Mouse (Mus musculus) adrenal gland, postnatal 25 days (tissue): Measurements from ENCODE around the gene Olfr193. TPM values are rescaled to one million over a fixed set of nuclear protein-coding genes. Genes with fewer than 3 reads are reported as not detected.
"Not testable (repeated sequence)": the region's sequence is repeated elsewhere in the genome, so short reads cannot be mapped to it uniquely, and the experiment has no call there.

Experiments used
- DNase-seq: peaks from one replicate; pipeline ENCODE4 v3.0.0; 2021; ENCODE audit warnings: mixed read lengths
- long read RNA-seq: library from polyadenylated mRNA; stranded (forward); transcript quantifications from one replicate; pipeline ENCODE4 v2.0.0, GENCODE M21; 2021
- total RNA-seq: library from RNA; stranded (reverse); gene quantifications from 2 replicates; pipeline ENCODE4 v1.2.3, GENCODE M21; 2021

Olfr193 gene
- not detected in 2 replicates for total RNA-seq
- long read RNA-seq, result 0 reads

- DNase-seq, result no peak
Measured at GRCm38 (mm10) chr16:59111781-59112180, at the start of gene Olfr193. Gene Olfr193 (minus strand): TSS chr16:59111881.

DNA sequence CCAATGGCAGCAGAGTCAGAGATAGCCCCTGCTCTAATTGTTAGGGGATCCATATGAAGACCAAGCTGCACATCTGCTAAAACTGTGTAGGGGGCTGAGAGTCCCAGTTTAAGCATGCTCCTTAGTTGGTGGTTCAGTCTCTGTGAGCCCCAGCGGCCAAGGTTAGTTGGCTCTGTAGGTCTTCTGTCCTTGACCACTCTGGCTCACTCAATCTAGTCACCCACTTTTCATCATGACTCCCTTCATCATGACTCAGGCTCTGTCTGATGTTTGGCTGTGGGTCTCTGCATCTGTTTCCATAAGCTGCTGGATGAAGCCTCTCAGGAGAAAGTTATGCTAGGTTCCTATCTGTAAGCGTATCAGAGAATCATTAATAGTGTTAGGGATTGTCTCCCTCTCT lies 40.3 kb upstream of the Olfr193 start:
- DNase-seq, result no peak

GRCm38 (mm10) chr16:59146746-59147145 lies 35.1 kb upstream of the Olfr193 start, which contains the start of gene Olfr195:
Gene Olfr195 (plus strand): TSS chr16:59147046.
- no peak for DNase-seq

- DNase-seq, result no peak
Measured at GRCm38 (mm10) chr16:59141105-59141504, 29.4 kb upstream of the Olfr193 start.

- DNase-seq, result no peak
Measured at GRCm38 (mm10) chr16:59130740-59131139, 19.1 kb upstream of the Olfr193 start.

GRCm38 (mm10) chr16:59120969-59121368 lies 9.3 kb upstream of the Olfr193 start, which contains the start of gene Olfr194:
Gene Olfr194 (minus strand): TSS chr16:59121069.
- DNase-seq, result no peak

- DNase-seq, result not testable (repeated sequence)
Measured at GRCm38 (mm10) chr16:59108522-59108921, 3.2 kb downstream of the Olfr193 start.

GRCm38 (mm10) chr16:59105312-59105711 lies 6.4 kb downstream of the Olfr193 start:
- DNase-seq, result no peak

GRCm38 (mm10) chr16:59089722-59090121 lies 22.0 kb downstream of the Olfr193 start, which contains the start of gene Olfr191:
Gene Olfr191 (minus strand): TSS chr16:59089822.
- DNase-seq, result not testable (repeated sequence)

- DNase-seq, result not testable (repeated sequence)
Measured at GRCm38 (mm10) chr16:59081113-59081512, 30.6 kb downstream of the Olfr193 start.

- DNase-seq, result no peak
Measured at GRCm38 (mm10) chr16:59077905-59078304, 33.8 kb downstream of the Olfr193 start, which contains the start of gene Olfr190. Gene Olfr190 (minus strand): TSS chr16:59078005.

DNA sequence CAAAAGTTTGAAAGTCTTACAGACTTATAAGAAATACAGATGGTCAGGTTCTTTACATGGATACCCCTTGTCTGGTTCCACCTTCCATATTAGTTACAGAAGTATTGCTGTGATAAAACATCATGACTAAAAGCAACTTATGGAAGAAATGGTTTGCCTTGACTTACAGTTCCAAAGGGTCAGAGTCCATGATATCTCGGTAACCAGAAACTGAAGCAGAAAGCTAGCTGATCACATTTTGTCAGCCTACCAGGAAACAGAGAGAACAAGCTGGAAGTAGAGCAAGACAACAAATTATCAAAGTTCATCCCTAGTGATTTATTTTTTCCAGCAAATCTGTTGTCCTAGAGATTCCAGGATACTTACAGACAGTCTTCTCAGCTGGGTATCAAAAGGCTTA lies 38.2 kb downstream of the Olfr193 start:
- no peak for DNase-seq

DNA sequence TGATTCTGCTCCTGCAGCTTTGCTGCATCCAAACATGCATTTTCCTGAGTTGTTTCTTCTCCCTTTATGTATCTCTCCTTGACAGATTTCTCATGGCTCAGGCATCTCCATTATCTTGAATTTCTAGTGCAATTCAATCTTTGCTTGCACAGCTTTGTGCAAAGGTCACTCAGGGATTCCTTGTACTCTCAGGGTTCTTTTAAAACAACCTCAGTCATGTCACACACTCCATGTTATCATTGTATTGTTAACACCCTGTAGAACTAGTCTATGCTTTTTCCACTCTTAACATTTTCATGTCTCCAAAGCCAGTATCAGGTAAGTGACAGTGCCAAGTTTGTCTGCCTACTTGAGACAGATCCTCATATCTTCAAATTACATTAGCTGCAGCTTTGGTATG lies 39.9 kb downstream of the Olfr193 start:
- no peak for DNase-seq

DNA sequence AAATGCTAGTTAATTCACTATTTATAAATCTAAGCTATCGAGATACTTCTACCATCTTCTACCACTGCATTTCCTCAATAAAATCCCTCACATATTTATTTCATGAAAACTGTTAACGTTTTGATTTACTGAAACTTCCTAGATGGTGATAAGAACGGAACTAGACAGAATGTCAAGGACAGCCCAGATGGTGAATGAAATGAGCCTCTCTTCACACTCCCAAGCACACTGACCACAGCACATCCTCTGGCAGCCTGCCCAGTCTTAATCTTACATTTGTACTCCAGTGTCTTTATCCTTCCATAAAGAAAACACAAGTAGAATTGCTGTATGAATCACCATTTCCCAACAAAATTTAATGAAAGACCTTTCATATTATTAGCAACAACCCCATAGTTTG lies 49.3 kb downstream of the Olfr193 start:
- DNase-seq, result not testable (repeated sequence)

Other genes with a start within 250 kb of the Olfr193 start
- gene Olfr177, start 237.1 kb downstream of the Olfr193 start, total RNA-seq, result not detected in 2 replicates
- not detected in 2 replicates for gene Olfr178, start 219.8 kb downstream of the Olfr193 start, total RNA-seq
- not detected in 2 replicates for gene Olfr181, start 183.1 kb downstream of the Olfr193 start, total RNA-seq
- not detected in 2 replicates for gene Olfr180, start 182.5 kb downstream of the Olfr193 start, total RNA-seq
- not detected in 2 replicates for gene Olfr183, start 116.5 kb downstream of the Olfr193 start, total RNA-seq
- not detected in 2 replicates for gene Olfr186, start 81.6 kb downstream of the Olfr193 start, total RNA-seq
- not detected in 2 replicates for gene Olfr187, start 72.1 kb downstream of the Olfr193 start, total RNA-seq
- gene Olfr190, start 33.9 kb downstream of the Olfr193 start, total RNA-seq, result not detected in 2 replicates
- not detected in 2 replicates for gene Olfr191, start 22.1 kb downstream of the Olfr193 start, total RNA-seq
- not detected in 2 replicates for gene Olfr194, start 9.2 kb upstream of the Olfr193 start, total RNA-seq
- gene Olfr195, start 35.2 kb upstream of the Olfr193 start, total RNA-seq, result not detected in 2 replicates
- gene Olfr196, start 58.6 kb upstream of the Olfr193 start, total RNA-seq, result not detected in 2 replicates
- gene Olfr198, start 91.7 kb upstream of the Olfr193 start, total RNA-seq, result not detected in 2 replicates
- not detected in 2 replicates for gene Olfr199, start 107.9 kb upstream of the Olfr193 start, total RNA-seq
- not detected in 2 replicates for gene Olfr201, start 160.8 kb upstream of the Olfr193 start, total RNA-seq
- not detected in 2 replicates for gene Olfr202, start 174.9 kb upstream of the Olfr193 start, total RNA-seq
- not detected in 2 replicates for gene Olfr203, start 187.0 kb upstream of the Olfr193 start, total RNA-seq
- gene Olfr204, start 206.4 kb upstream of the Olfr193 start, total RNA-seq, result not detected in 2 replicates
- gene Olfr205, start 219.3 kb upstream of the Olfr193 start, total RNA-seq, result not detected in 2 replicates
- not detected in 2 replicates for gene Olfr206, start 237.4 kb upstream of the Olfr193 start, total RNA-seq